Mouse (Mus musculus): ENCODE measurements around the gene Nip7.
A peak's percentile ranks its signal among the peaks of the same experiment; 100 is the strongest.
"Not testable (repeated sequence)": the region's sequence is repeated elsewhere in the genome, so short reads cannot be mapped to it uniquely, and the experiment has no call there.

The Nip7 gene

DNA sequence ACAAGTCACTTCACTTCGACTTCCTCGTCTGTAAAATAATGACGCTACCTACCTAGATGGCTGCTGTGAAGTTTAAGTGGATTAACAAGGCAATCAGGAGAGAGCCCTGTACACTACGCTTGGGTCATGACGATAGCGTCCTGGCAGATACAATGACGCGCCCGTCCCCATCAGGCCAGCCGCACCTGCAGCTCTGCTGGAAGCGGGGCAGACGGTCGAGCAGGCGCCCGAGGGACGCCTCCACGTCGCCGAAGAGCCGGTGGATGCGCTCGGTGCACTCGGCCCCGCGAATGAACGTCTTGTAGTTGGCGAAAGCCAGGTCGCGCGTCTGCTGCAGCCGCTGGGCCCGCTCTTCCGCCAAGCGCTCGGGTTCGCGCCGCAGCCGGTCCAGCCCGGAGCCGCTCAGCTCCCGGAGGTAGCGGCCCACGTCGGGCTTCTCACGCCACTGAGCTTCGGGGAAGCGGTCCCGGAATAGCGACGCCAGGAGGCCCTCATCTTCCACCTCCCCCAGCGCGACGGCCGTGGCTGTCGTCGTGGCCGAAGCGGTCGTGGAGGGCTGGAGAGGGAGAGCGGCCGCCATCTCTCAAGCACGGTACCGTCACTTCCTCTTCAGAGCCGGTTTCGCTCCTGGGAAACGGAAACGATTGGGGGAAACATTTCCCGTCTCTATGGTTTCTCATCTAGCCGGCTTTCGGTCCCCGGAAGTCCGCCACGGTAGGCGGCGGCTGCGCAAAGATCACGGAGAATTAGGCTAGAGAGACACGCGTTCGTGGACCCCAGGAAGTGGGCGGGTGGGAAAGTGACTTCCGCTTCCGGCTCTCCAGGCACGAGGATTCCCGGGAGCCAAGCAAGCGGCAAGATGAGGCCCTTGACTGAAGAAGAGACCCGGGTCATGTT is at the start of gene Nip7, which contains the start of gene Cog8:
TSS of gene Nip7 (plus strand) at position 802 of the 897 bp plus-strand sequence.
TSS of gene Cog8 (minus strand) at position 614 of the 897 bp plus-strand sequence.
- DNase-seq: peak; percentile 94

DNA sequence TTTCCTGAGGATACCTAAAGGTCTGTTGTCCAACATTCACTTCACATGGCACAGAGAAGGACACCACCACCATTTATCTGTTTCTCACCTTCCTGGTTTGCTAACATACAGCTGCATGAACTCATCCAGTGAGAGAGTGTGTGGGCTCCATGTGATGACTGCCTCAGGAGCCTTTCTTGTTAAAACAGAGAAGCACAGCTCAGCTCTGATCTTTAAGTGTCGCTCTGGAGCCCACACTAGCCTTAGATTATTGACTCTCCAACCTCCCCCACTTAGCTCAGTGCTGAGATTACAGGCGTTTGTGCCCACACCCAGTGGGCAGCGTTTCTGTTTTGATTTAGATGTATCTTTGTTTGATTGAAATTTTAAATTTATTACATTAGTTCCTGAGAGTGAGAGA is 48.9 kb upstream of the Nip7 start:
- DNase-seq: no peak

DNA sequence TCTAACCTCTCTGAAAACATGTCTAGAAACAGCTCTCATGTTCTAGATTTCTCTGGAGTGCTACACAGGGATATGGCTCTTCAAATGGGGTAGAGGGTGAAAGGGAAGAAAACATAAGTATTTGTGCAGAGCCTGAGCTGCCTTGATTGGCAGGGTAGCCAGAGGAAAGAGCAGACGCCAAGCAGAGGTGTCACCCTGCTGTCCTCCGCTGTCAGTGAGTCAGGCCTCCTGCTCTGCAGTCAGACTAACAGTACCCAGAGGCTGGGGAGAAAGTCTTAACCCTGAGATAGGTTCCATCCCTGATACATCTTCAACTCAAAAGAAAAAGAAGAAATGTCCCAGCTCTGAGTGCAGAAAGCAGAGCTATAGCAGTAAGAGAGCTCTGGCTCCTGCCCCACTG is 44.0 kb upstream of the Nip7 start:
- no peak for DNase-seq

DNA sequence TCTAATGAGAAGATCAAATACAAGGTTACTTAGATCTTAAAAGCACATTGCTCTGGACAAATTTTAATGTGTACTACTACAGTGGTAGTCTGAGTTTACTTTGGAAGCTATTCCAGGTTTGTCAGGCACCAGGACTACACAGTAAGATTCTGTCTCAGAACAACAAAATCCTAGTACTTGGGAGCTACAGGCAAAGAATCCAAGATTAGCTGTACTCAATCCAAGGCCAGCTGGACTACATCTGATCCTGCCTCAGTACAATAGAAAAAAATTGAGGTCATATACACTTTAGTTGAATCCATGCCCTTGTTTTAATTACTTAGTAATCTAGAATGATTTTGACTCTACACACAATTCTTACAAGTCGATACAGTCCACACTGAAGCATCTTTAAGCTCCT is 41.8 kb upstream of the Nip7 start:
- no peak for DNase-seq

DNA sequence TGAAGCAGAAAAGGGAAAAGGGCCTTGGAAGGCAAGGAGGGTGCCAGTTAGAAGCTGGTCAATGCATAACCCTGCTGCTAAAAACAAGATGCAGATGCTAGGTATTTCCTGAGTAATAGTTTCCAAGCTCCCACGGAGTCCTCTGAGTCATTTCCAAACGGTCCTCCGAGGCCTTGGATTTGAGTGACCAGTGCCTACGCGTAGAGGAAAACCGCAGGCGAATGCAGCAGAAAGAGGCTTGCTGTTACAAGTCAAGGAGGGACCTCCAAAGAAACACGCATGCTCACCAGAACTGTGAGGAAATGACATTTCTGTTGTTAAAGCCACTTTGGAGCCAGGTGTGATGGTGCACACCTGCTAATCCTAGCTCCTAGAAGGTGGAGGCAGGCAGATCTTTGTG is 33.2 kb upstream of the Nip7 start:
- DNase-seq: no peak

DNA sequence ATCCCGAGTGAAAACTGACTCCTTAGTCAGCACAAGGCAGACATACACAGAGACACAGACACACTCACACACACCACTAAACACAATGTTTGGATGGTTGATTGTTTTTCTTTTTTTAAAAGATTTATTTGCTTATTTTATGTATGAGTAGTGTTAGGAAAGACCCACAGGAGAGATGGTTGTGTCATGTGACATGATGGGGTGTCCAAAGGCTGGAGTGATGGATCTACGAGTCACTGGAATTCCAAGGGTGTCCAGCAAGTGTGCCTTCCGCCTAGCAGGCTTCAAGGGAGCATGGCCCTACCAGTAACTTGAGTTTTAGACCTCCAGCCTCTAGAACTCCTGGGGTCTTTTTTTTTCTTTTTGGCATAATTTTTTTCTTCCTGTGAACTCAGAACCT is 27.4 kb upstream of the Nip7 start:
- DNase-seq: no peak

DNA sequence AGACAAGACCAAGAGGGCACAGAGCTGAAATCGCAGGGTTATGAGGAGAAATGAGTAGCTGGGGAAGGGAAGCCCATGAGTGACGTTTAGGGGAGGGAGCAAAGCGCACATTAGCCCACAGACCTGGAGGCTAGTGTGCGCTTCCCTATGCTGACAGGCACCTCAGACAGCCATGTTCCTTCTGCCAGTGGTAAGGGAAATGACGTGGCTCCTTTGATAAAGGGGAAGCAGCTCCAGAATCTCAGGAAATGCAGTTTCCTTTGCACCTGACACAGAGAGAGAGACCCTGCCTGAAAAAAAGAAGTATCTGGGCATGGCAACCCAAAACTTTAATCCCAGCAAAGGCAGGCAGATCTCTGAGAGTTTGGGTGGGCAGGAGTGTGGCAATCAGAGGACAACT is 26.6 kb upstream of the Nip7 start:
- peak; percentile 12 to 21 for DNase-seq

DNA sequence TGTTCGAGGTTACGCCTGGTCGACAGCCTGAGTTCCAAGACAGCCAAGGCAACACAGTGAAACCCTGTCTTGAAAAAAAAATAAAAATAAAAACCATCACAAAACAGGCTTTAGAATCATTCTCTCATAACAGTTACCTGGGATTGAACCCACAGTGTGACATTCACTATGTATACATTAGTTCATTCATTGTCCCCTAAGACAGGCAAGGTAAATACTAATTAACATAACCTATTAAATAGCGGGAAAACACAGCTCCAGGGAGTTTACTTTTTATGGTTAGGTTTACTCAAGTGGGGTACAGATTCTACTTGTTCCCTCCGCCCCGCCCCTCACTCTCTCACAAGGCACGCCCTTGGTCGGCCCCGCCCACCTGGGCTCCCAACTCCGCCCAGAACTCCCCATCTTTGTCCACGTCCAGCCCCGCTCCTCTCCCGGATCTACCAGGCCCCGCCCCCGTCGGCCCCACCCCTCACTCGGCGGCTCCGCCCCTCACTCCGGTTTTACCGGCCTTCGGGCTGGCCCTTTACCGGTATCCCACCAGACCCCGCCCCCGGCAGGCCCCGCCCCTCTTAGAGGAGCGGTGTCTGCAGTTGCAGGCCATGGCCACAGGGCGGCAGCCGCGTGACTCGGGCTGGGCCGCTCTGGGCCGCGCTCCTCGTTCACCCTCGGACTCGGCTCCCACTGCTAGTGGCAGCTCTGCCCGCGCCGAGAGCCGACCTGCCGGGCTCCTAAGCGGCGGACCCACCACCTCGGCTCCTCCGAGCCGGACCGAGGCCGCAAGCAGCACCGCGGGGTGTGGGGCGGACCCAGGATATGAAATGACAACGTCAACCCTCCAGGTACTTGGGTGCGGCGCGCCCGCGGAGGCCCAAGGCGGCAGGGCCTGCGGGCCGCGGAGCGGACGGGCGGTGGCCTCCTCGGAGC is 25.8 kb upstream of the Nip7 start, which contains the start of gene Vps4a:
TSS of gene Vps4a (plus strand) at position 573 of the 927 bp plus-strand sequence.
- DNase-seq: peak; percentile 98 to 99

DNA sequence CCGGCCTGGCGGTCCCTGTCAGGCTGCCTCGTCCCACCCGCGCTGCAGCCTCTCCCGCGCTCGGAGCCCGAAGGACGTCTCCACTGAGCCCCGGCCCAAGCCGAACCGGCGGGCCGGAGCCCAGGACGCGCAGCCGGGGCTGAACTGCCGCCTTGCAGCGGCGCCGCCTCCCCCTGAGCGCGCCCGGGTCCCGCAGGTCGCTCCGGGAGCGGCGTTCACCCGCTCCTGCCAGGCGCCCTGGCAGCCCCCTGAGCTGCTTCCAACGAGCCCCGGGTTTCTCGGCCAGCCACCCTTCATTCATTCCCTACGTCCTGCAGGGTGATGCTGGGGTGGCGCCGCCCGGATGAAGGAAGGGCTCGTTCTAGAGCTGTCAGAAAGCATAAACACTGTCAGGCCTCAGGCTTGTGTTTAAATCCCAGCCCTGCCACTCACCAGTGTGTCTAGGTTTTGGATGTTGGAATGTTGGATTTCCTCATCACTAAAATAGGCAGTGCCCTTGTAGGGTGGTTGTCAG is 25.0 kb upstream of the Nip7 start:
- no peak for DNase-seq

DNA sequence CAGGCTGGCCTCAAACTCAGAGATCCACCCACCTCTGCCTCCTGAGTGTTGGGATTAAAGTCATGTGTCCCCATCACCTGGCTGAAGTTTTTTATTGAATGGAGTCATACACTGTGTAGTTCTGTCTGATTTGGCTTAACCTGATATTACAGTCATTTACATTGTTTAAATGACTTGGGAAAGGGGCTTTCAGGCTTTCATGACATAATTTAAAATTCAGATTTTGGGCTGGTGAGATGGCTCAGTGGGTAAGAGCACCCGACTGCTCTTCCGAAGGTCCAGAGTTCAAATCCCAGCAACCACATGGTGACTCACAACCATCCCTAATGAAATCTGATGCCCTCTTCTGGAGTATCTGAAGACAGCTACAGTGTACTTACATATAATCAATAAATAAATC is 23.1 kb upstream of the Nip7 start:
- not testable (repeated sequence) for DNase-seq

DNA sequence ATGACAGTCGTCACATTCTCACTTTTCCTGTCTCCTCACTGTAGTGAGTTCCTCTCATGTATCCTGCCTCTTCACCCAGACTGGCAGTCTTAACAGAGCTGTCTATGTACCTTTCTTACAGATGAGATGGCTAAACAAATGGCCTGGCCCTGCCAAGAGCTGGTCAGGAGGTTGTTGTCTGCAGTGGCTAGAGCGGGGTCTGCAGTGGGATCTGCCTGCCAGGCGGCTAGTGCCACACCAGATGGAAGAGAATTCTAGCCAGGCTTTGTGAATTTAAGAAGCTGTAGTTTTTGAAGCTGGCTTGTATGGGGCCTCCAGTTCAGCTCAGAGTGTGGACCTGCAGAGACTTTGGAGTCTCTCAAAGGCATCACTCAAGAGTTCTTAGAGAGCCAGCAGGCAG is 21.0 kb upstream of the Nip7 start:
- DNase-seq: no peak

DNA sequence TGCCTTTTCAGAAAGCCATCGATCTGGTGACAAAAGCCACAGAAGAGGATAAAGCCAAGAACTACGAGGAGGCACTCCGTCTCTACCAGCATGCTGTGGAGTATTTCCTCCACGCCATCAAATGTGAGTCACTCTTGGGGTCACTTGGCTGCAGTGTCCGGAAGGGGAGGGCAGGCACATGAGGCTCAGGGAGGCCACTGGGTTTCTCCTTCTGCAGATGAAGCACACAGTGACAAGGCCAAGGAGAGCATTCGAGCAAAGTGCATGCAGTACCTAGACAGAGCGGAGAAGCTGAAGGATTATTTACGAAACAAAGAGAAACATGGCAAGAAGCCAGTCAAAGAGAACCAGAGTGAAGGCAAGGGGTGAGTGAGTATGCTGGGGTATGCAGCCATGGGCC is 20.1 kb upstream of the Nip7 start:
- no peak for DNase-seq

DNA sequence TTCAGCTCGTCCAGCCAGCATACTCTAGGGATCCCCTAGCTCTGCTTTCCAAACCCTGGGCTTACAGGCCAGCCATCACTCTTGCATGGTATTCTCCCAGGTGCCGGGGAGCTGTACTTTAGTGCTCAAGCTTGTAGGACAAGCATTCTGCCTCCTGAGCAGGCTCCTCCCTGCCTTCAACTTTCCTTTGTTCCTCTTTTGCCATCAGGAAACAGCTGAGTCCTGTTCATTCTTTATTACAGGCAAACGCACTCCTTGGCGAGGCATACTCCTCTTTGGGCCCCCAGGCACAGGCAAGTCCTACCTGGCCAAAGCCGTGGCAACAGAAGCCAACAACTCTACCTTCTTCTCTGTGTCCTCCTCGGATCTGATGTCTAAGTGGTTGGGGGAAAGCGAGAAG is 16.0 kb upstream of the Nip7 start:
- no peak for DNase-seq

DNA sequence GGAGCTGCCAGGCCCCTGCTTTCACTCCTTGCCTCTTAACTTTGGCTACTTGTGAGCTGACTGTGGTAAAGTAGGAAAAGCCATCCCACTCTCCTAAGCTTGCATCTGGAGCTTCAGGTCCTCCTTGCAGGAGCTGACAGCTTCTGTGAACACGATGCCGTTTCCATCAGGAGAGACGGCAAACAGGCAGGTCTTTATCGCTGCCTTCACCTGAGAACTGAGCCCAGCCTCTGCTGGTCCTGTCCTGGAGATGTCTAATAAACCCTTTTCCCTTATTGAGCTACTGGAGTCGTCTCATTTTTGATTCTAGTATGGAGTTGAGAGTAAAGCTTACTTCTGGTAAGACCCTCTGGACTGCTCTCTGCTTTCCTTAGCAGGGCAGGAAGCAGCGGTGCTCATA is 11.2 kb upstream of the Nip7 start:
- DNase-seq: no peak

DNA sequence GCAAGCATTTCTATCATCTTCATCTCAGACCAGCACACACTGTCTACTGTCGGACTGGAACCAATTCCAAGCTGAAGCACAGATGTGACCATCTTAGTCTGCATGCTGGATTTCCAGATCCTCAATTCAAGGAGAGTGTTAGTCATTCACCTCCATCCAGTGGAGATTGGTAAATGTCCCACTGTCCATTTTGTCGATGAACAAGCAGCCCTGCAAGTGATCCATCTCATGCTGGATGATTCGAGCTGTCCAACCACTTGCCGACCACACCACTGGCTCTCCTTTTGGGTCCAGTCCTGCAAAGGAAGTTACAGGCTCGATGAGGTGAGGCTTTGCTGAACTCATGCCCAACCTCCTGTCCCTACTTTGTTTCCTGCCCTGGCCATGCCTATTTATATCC is 9.7 kb upstream of the Nip7 start:
- DNase-seq: no peak

DNA sequence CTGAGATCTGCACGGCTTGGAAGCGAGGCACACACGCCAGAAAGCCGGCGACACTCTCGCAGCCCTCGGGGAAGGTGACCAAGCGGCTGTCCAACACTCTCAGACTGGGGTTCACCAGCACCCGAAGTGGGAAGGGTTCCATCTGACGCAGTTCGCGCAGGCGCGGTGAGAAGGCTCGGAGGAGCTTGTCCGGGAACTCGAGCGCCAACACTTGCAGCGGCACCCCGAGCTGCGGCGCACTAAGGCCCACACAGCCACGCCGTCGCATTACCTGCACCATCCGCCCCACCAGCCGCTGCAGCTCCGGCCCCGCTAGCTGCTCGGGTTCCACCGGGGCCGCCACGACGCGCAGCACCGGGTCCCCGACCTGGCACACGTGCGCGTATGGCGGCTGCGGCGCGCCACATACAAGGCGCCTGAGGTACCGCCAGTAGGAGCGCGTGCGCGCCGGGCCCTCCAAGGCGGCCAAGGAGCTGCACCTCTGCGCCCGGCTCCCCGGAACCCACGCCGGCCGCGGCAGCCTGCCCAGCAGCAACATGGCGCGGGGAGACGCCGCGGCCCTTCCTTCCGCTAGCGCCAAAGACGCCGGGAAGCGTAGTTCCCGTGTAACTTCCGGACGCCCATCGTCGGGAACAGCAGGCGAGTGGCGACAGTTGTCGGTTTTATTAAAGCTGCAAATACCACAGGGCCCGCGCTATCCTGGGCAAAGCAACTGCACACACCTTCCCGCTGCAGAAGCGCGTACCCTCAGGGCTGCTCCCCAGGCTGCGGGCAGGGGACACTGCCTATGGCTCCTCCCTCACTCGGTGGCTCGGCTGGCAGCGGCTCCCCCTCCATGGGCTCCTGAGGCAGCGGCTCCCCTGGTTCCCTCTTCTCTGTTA is 8.4 kb upstream of the Nip7 start, which contains the start of gene Pdf:
TSS of gene Pdf (minus strand) at position 554 of the 881 bp plus-strand sequence.
- peak; percentile 71 to 75 for DNase-seq

DNA sequence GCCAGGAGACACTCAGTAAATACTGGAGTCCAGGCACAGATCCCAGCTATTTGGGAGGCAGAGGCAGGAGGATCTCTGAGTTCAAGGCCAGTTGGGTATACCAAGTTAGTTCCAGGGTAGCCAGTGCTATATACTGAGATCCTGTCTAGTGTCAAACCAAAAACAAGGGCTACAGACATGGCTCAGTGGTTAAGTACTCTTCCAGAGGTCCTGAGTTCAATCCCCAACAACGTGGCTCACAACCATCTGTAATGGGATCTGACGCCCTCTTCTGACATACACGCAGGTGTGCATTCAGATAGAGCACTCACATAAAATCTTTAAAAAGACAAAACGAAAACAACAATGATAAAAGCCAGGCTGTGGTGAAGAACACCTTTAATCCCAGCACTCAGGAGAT is 7.2 kb upstream of the Nip7 start:
- DNase-seq: no peak

DNA sequence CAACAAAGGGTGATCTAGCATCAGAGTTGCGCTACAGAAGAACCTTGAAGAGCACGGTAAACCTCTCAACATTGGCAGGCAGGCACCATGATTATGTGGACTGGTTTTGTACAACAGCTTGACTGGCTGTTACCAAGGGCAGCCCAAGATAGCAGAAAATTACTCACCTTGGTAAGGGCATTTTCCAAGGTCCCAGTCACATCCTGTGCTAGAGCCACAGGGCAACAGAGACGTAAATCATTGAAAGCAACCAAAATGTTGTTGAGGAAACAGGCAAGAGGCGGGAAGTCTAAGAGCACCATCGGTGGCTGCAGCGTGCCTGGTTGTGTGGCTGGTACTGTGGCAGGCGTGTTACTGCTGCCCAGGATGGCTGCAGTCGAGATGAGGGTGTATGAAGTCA is 4.6 kb upstream of the Nip7 start:
- DNase-seq: no peak

DNA sequence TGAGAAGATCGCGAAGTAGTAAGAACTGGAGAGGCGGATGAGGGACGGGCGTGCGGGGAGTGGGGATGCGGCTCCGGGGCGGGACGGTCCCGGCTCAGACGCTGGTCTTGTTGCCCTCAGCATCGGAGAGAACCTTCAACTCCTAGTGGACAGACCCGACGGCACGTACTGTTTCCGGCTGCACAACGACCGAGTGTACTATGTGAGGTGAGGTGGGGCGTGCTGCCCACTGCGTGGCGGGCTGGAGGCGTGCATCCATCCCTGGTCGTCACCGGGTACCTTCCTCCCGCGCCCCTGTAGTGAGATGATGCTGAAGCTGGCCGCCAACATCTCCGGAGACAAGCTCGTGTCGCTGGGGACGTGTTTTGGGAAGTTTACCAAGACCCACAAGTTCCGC is 294 bp downstream of the Nip7 start:
- no peak for DNase-seq

DNA sequence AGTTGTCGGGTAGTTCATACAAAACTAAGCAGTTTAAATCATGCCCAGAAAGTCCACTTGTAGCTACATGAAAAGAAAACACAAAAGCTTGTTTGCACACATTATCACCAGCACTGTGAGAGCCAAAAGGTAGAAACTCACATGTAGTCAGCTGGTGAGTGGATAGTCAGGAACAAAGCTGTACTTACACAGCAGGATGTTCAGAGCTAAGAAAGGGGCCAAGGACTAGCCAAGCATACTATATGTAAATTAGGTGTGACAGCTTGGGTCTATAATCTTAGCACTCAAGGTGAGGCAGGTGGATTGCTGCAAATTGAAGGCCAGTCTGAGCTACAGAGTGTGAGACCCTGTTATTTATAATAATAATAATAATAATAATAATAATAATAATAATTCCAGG is 5.9 kb downstream of the Nip7 start:
- DNase-seq: peak; percentile 12 to 20

DNA sequence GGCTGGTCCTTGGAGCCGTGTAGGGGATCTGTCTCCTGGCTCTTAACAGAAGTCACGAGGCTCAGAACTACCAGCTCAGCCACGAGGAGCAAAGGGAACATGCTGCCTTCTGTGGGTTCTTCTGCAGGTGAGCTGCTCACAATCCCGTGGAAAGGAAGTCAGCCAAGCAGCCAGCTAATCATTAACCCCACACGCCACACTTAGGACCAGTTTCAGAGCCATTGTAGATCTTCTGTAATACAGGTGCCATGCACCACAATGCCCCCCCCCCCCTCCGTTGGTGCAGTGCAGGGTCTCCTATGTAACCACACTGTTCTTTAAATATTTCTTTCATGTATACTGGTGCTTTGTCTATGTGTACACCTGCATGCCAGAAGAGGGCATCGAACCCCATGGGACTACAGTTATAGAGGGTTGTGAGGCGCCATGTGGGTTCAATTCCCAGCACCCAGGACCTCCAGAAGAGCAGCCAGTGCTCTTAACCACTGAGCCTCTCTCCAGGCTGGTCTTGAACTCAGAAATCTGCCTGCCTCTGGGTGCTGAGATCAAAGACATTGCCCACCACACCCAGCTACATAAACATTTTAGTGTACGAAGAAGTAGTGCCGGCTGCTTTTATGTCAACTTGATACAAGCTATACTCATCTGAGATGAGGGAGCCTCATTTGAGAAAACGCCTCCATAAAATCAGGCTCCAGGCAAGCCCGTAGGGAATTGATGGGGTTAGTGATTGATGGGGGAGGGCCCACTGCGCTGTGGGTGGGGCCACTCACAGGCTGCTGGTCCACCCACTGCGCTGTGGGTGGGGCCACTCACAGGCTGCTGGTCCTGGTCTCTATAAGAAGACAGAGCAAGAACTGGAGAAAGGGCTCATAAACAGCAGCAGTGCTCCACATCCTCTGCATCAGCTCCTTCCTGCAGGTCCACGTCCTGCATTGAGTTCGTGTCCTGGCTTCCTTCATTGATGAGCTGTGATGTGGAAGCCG is 9.1 kb downstream of the Nip7 start, which contains the start of gene Tmed6:
TSS of gene Tmed6 (minus strand) at position 134 of the 986 bp plus-strand sequence.
- DNase-seq: peak; percentile 67
